Mouse (Mus musculus) intestine, embryonic 14.5 days (tissue): Measurements from ENCODE around the gene Cit. TPM values are rescaled to one million over a fixed set of nuclear protein-coding genes. Genes with fewer than 3 reads are reported as not detected.

Experiments
- ATAC-seq: fragments of 200-750 bp; cut with Nextera tagmentation; replicated peaks from 2 replicates; pipeline ENCODE4 v1.8.0; 2017; ENCODE audit warnings: low read depth, moderate number of reproducible peaks, moderate TSS enrichment, moderate library complexity; ENCODE audit not compliant: low FRiP score, low TSS enrichment
- DNase-seq: peaks from one replicate; pipeline ENCODE4 v3.0.0-alpha.2; 2018; ENCODE audit warnings: low spot score
- H3K27ac ChIP-seq: fragments of 300-500 bp; sonication (generic); 2 replicates; pipeline ENCODE4 v1.5.1; 2014; ENCODE audit warnings: low read depth, mild to moderate bottlenecking, control low read depth
- H3K27me3 ChIP-seq: fragments of 300-500 bp; sonication (generic); replicated peaks from 2 replicates; pipeline ENCODE4 v1.6.1; 2014; ENCODE audit warnings: low read length, control low read depth; ENCODE audit not compliant: control insufficient read depth, insufficient read depth
- H3K36me3 ChIP-seq: fragments of 300-500 bp; sonication (generic); 2 replicates; pipeline ENCODE4 v1.6.1; 2014; ENCODE audit warnings: low read length, control low read depth; ENCODE audit not compliant: control insufficient read depth, insufficient read depth
- H3K4me1 ChIP-seq: fragments of 300-500 bp; sonication (generic); replicated peaks from 2 replicates; pipeline ENCODE4 v1.6.1; 2014; ENCODE audit warnings: low read length, control low read depth, mixed read lengths; ENCODE audit not compliant: control insufficient read depth, insufficient read depth
- H3K4me2 ChIP-seq: fragments of 300-500 bp; sonication (generic); 2 replicates; pipeline ENCODE4 v1.6.1; 2014; ENCODE audit warnings: low read length
- H3K4me3 ChIP-seq: fragments of 300-500 bp; sonication (generic); 2 replicates; pipeline ENCODE4 v1.5.1; 2014; ENCODE audit warnings: low read depth, low read length, control low read depth, mixed read lengths
- H3K9ac ChIP-seq: fragments of 300-500 bp; sonication (generic); 2 replicates; pipeline ENCODE4 v1.6.1; 2014; ENCODE audit warnings: mild to moderate bottlenecking, low read length
- H3K9me3 ChIP-seq: fragments of 300-500 bp; sonication (generic); 2 replicates; pipeline ENCODE4 v1.6.1; 2016; ENCODE audit warnings: low read length, control low read depth; ENCODE audit not compliant: control insufficient read depth
- WGBS: fragments of 180-500 bp; shearing (Covaris S2); extraction: QIAGEN DNeasy Blood & Tissue Kit; methylation state at CpG from one replicate; pipeline ENCODE4 v1.1.7; 2014; 5-methylcytosine and 5-hydroxymethylcytosine counted together
- polyA plus RNA-seq: library from polyadenylated mRNA; unstranded; fragments of >200 nt; fragmentation: Nextera tagmentation; extraction: Ambion mirVana; gene quantifications from 2 replicates; pipeline ENCODE4 v1.2.1, GENCODE M21; 2014

Gene Cit
- polyA plus RNA-seq, 1 experiment from 2014 or later = 25.8 TPM

DNA sequence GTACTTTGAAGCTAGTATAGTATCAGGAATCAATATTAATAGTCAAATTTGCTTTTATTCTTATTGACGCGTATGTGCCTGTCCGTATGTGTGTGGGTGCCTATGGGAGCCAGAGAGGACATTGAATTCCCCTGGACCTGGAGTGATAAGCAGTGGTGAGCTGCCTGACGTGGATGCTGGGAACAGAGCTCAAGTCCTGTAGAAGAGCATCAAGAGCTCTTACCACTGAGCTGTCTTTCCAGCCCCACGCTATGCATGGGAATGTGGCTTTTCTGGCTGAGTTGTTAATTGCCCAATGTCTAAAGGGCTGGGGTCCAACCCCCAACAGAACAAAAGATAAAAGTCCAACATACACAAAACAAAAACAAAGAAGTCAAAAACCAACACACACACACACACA, 131.4 kb downstream of the Cit start:
- no peak overlapping the region for H3K9ac ChIP-seq
- H3K9me3 ChIP-seq = no peaks in the 10 kb centered on the region
- no peak overlapping the region for H3K4me3 ChIP-seq
- no peaks in the 10 kb centered on the region for H3K27me3 ChIP-seq
- no peak overlapping the region for H3K27ac ChIP-seq
- 0 out of 2 replicates have a peak, but pooled peaks cover 6% of the 10 kb centered on the region for H3K4me1 ChIP-seq
- 94% methylated on average over 5 of the region's 5 CpGs for WGBS
- DNase-seq (no peak), ATAC-seq (no peak)
- H3K36me3 ChIP-seq = peaks cover 18% of the 10 kb centered on the region
- H3K4me2 ChIP-seq = no peak overlapping the region

DNA sequence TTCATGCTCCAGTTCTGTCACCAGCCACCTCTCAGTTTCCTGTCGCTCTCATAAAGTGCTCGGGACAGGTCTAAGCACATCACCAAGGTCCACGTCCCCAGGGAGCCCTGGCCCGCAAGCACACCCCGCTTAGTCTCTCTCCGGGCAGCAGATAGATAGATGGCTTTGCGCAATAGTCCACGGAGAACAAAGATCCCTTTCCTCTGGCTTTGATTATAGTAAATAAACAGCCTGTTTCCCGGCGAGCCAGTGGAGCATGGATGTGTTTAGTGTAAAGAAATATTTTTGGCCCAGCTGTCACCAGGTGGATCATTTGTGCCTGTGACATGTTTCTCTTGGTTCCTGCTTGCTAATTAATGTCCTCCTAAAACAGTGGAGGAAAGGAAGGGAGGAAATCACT, 132.2 kb downstream of the Cit start:
- H3K27me3 ChIP-seq = no peaks in the 10 kb centered on the region
- 49% methylated on average over 10 of the region's 10 CpGs for WGBS
- no peak overlapping the region for H3K9ac ChIP-seq
- ATAC-seq = no peak
- no peaks in the 10 kb centered on the region for H3K9me3 ChIP-seq
- peaks cover 17% of the 10 kb centered on the region for H3K36me3 ChIP-seq
- DNase-seq = no peak
- H3K4me1 ChIP-seq = 0 out of 2 replicates have a peak, but pooled peaks cover 6% of the 10 kb centered on the region
- H3K4me2 ChIP-seq = no peak overlapping the region
- peak overlapping the region; percentile 48; the same call in 1 of the 2 replicates for H3K27ac ChIP-seq
- H3K4me3 ChIP-seq = no peak overlapping the region

DNA sequence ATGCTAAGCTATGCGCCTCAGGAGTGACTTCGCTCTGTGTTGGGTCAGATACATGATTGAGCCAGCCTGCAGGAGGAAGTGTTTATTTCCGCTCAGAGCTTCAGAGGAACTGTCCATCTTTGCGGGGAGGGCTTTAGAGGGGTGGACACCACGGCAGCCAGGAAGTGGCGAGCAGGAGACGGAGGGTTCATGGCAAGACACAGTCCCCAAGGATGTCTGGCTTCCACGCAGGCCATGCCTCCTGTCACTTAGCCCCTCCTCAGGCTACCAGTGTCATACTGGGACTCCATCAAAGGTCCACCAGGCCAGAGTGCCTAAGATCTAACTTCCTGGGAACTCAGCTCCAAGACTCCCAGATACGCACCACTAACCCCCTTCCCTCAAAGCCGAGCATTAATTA, 132.7 kb downstream of the Cit start:
- Histone ChIP-seq H3K9me3 (no peaks in the 10 kb centered on the region), H3K9ac (no peak overlapping the region), H3K4me3 (no peak overlapping the region), H3K4me2 (no peak overlapping the region), H3K27ac (peak overlapping the region; percentile 48; the same call in 1 of the 2 replicates), H3K4me1 (0 out of 2 replicates have a peak, but pooled peaks cover 6% of the 10 kb centered on the region), H3K36me3 (peaks cover 19% of the 10 kb centered on the region), H3K27me3 (no peaks in the 10 kb centered on the region)
- ATAC-seq (no peak), DNase-seq (no peak)
- 59% methylated on average over 10 of the region's 10 CpGs for WGBS

DNA sequence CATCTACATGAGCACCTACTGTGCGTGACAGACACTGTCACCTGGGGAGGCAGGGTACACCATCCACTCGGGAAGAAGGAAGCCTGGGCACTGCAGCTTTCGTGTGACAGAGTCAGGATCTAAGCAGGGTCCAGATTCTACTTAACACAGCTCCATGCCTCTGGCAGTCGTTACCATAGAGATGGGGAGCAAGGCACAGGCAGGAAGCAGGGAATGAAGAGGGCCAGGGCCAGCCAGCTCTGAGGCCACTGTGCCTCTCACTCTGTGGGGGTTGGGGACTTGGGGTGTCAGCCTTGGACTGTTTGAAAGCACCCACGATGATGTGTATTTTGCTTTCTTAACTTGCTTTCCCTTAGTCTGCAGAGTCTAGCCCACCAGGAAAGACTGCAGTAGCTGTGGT, 133.2 kb downstream of the Cit start:
- Histone ChIP-seq H3K4me3 (no peak overlapping the region), H3K9ac (no peak overlapping the region), H3K4me1 (0 out of 2 replicates have a peak, but pooled peaks cover 6% of the 10 kb centered on the region), H3K9me3 (no peaks in the 10 kb centered on the region), H3K36me3 (peaks cover 19% of the 10 kb centered on the region), H3K4me2 (no peak overlapping the region), H3K27me3 (no peaks in the 10 kb centered on the region), H3K27ac (peak overlapping the region; percentile 48; the same call in 1 of the 2 replicates)
- ATAC-seq (no peak), DNase-seq (no peak)
- 63% methylated on average over 5 of the region's 5 CpGs for WGBS

- Histone ChIP-seq H3K4me3 (no peak overlapping the region), H3K4me1 (0 out of 2 replicates have a peak, but pooled peaks cover 6% of the 10 kb centered on the region), H3K36me3 (peaks cover 12% of the 10 kb centered on the region), H3K4me2 (no peak overlapping the region), H3K9ac (no peak overlapping the region), H3K27me3 (no peaks in the 10 kb centered on the region), H3K9me3 (no peaks in the 10 kb centered on the region), H3K27ac (no peak overlapping the region)
- ATAC-seq (no peak), DNase-seq (no peak)
- 67% methylated on average over 16 of the region's 16 CpGs for WGBS
Measured at GRCm38 (mm10) chr5:115979134-115979696, 134.1 kb downstream of the Cit start.

DNA sequence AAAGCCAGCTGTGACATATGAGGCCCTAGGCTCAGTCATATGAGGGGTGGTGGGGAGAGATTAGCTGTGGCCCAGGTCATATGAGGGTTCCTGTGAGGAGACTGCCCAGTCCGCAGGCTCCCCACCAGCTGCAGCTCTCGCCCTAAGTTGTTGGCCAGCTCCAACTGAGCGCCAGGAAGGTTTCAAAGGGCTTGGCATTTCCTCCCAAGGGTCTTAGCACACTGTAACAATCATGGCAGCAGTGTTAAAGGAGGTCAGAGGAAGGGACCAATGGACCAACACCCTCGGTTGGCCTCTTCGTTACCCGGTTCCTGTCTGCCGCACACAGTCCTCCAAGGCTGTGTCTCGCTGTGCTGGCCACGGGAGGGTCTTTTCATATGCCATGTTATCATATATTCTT, 135.5 kb downstream of the Cit start:
- no peak for DNase-seq
- 91% methylated on average over 9 of the region's 9 CpGs for WGBS

DNA sequence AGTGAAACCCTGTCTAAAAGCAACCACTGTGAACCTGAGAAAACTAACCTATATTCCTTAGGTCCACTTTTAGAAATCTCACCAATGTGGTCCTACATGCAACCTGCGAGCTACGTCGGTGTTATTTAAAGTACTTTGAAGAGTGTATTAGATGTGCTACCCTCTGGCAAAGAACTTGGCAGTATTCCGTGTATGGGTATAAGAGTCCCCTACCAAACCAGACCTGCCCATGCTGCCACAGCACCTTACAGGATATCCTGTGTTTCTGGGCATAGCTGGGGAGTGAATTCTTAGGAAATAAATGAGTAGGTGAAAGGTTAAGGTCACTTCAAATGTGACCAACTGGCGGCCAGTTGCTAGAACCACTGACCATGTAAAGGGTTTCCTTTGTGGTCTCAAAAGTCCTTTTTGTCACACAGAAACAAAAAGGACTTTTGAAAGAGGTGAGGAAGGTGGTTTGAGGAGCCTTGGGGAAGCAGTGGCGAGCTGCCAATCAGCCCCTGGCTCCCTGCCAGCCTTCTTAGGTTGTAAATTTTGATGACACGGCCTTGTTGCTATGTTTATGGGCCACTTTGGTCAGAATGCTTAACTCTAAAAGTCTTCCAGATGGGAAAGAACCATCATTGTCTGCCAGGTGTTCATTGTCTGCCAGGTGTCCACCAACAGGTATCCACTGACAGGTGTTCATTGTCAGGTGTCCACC, 137.7 kb downstream of the Cit start:
- 76% methylated on average over 7 of the region's 7 CpGs for WGBS
- no peak overlapping the region for H3K4me3 ChIP-seq
- H3K36me3 ChIP-seq = peaks cover 21% of the 10 kb centered on the region
- H3K27ac ChIP-seq = no peak overlapping the region
- H3K9me3 ChIP-seq = no peaks in the 10 kb centered on the region
- no peak overlapping the region for H3K9ac ChIP-seq
- no peaks in the 10 kb centered on the region for H3K27me3 ChIP-seq
- DNase-seq = no peak
- H3K4me2 ChIP-seq = no peak overlapping the region
- H3K4me1 ChIP-seq = 0 out of 2 replicates have a peak, but pooled peaks cover 1% of the 10 kb centered on the region
- ATAC-seq = no peak

More for the DNA sequence above, 135.5 kb downstream of the Cit start:
- Histone ChIP-seq H3K4me3 (no peak overlapping the region), H3K4me2 (no peak overlapping the region), H3K36me3 (peaks cover 7% of the 10 kb centered on the region; the same call in 1 of the 2 replicates), H3K27me3 (no peaks in the 10 kb centered on the region), H3K9ac (no peak overlapping the region), H3K4me1 (0 out of 2 replicates have a peak, but pooled peaks cover 6% of the 10 kb centered on the region), H3K9me3 (no peaks in the 10 kb centered on the region), H3K27ac (no peak overlapping the region)
- no peak for ATAC-seq

DNA sequence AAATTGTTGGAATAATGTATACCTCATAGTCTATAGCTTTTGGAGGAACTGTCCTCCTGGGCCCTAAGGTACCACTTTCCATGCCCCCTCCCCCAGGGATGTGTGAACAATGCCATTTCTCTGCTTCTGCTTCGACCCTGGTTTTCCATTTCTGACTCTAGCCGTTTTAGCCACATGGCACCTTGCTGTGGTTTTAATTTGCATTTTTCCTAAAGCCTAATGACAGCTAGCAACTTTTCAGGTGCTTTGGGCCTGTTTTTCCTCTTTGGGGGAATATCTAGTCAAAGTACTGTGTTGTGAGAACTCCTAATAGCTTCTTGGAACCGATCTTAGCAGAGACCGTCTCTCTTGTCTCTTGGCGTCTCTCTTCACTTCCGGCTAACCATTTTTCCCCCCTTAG, 139.3 kb downstream of the Cit start:
- Histone ChIP-seq H3K36me3 (peaks cover 36% of the 10 kb centered on the region), H3K9me3 (no peaks in the 10 kb centered on the region), H3K4me1 (no peaks in the 10 kb centered on the region), H3K27me3 (no peaks in the 10 kb centered on the region), H3K4me3 (no peak overlapping the region), H3K4me2 (no peak overlapping the region), H3K9ac (no peak overlapping the region), H3K27ac (no peak overlapping the region)
- WGBS = 96% methylated on average over 6 of the region's 6 CpGs
- DNase-seq (no peak), ATAC-seq (no peak)
